ENCODE assay signal across 17 mouse cellular contexts in genomic region chr9:25028305-25028704, GRCm38 (mm10).
DNase-seq lines count a peak whose midpoint lies in the region; ATAC-seq lines count a peak whose summit lies in the region.
"Had no signal": no experiment of that assay in that cellular context is flagged by ENCODE, and none has a peak within 500 bp of the region (broad histone marks: within the 10 kb centered on the region; RNA-seq: fewer than 3 reads in every experiment).

No protein-coding gene starts in this region.

- no peak overlapping the region for H3K9ac ChIP-seq in kidney, embryonic 15.5 days
- H3K9ac ChIP-seq: embryonic facial prominence, embryonic 13.5 days; heart, embryonic 13.5 days; hindbrain, embryonic 15.5 days; limb, embryonic 13.5 days; liver, embryonic 14.5 days; lung, embryonic 15.5 days; stomach, embryonic 15.5 days had no signal

- intact Hi-C loops in left cerebral cortex, postnatal 25 days (cut with DNase I), result loop anchor here (5.0 kb wide), 2 partner anchors 251 to 331 kb away; partner anchors contain the start of gene Dpy19l2

- ATAC-seq in frontal cortex, adult (ENCODE audit: low TSS enrichment), result peak; percentile 64
- no peak for ATAC-seq in activated CD4-positive, CD25-positive, alpha-beta regulatory T cell, adult 4 months
- no peak for ATAC-seq in kidney, embryonic 15.5 days (replicated peaks; ENCODE audit: low FRiP score)

- 68% methylated on average over 6 of the region's 6 CpGs for WGBS in kidney, embryonic 15.5 days

- H3K36me3 ChIP-seq in kidney, embryonic 15.5 days, result no peaks in the 10 kb centered on the region
- H3K36me3 ChIP-seq: embryonic facial prominence, embryonic 13.5 days; heart, embryonic 13.5 days; hindbrain, embryonic 15.5 days; limb, embryonic 13.5 days; lung, embryonic 15.5 days; midbrain, embryonic 10.5 days; stomach, embryonic 15.5 days had no signal

- H3K4me1 ChIP-seq in kidney, embryonic 15.5 days, result no peaks in the 10 kb centered on the region
- H3K4me1 ChIP-seq: embryonic facial prominence, embryonic 13.5 days; hindbrain, embryonic 15.5 days; limb, embryonic 13.5 days; lung, embryonic 15.5 days; midbrain, embryonic 10.5 days; stomach, embryonic 15.5 days had no signal

- H3K27ac ChIP-seq in kidney, embryonic 15.5 days, result no peak overlapping the region
- H3K27ac ChIP-seq: embryonic facial prominence, embryonic 13.5 days; heart, embryonic 13.5 days; hindbrain, embryonic 15.5 days; limb, embryonic 13.5 days; liver, embryonic 14.5 days; lung, embryonic 15.5 days; midbrain, embryonic 10.5 days; stomach, embryonic 15.5 days had no signal

- no peaks in the 10 kb centered on the region for H3K9me3 ChIP-seq in kidney, embryonic 15.5 days (replicated peaks)
- H3K9me3 ChIP-seq: embryonic facial prominence, embryonic 13.5 days; heart, embryonic 13.5 days; hindbrain, embryonic 15.5 days; limb, embryonic 13.5 days; lung, embryonic 15.5 days; midbrain, embryonic 10.5 days; stomach, embryonic 15.5 days had no signal

- H3K4me3 ChIP-seq in kidney, embryonic 15.5 days (replicated peaks), result no peak overlapping the region
- H3K4me3 ChIP-seq: embryonic facial prominence, embryonic 13.5 days; heart, embryonic 13.5 days; hindbrain, embryonic 15.5 days; limb, embryonic 13.5 days; lung, embryonic 15.5 days; midbrain, embryonic 10.5 days; stomach, embryonic 15.5 days had no signal

- H3K27me3 ChIP-seq in kidney, embryonic 15.5 days, result peaks cover 5% of the 10 kb centered on the region; the same call in 1 of the 2 replicates
- H3K27me3 ChIP-seq: heart, embryonic 13.5 days; hindbrain, embryonic 15.5 days; lung, embryonic 15.5 days; stomach, embryonic 15.5 days had no signal

- DNase-seq in frontal cortex, postnatal 25 days (ENCODE audit: low spot score in 2 of 2), result no peak
- peak; percentile 17 to 31 for DNase-seq in right cerebral cortex, adult 2 months (ENCODE audit: low spot score in 2 of 2)
- DNase-seq in right cerebral cortex, postnatal 14 days, result no peak
- peak; percentile 24 to 78 for DNase-seq in left cerebral cortex, postnatal 25 days (ENCODE audit: low spot score in 2 of 2)
- DNase-seq in kidney, adult 8-10 months, result no peak
- DNase-seq: adrenal gland, adult 8-10 months had no signal

- no peak overlapping the region for H3K4me2 ChIP-seq in kidney, embryonic 15.5 days
- H3K4me2 ChIP-seq: embryonic facial prominence, embryonic 13.5 days; hindbrain, embryonic 15.5 days; limb, embryonic 13.5 days; lung, embryonic 15.5 days; stomach, embryonic 15.5 days had no signal

Comparison
In these comparisons a context has a peak if more than half of its experiments do, and no peak if none do; other contexts are left out.
1. DNase-seq: peak in right cerebral cortex, adult 2 months (2 of 2) and left cerebral cortex, postnatal 25 days (2 of 2); none in frontal cortex, postnatal 25 days (0 of 2), right cerebral cortex, postnatal 14 days (single experiment) and kidney, adult 8-10 months (0 of 2).